Mouse (Mus musculus) small intestine, adult 2 months (tissue): ENCODE results near the gene Cd9.

ENCODE experiments used
- CTCF ChIP-seq: fragments of 200-500 bp; IDR thresholded peaks from 2 replicates; pipeline ENCODE4 v1.5.1; 2012; ENCODE audit warnings: low read depth, mild to moderate bottlenecking, control low read depth, inconsistent platforms, low read length, moderate library complexity, mixed read lengths; ENCODE audit not compliant: insufficient replicate concordance, insufficient read length; ENCODE audit errors: extremely low read depth
- POLR2A ChIP-seq: fragments of 200-500 bp; IDR thresholded peaks from 2 replicates; pipeline ENCODE4 v1.6.1; 2012; ENCODE audit warnings: low read depth, mild to moderate bottlenecking, control low read depth, inconsistent platforms, low read length, moderate library complexity

GRCm38 (mm10) chr6:125423507-125423906, 71.1 kb downstream of the Cd9 start:
- TF ChIP-seq CTCF (no peak), POLR2A (no peak)
